Mouse (Mus musculus) heart, embryonic 11.5 days (tissue): ENCODE data around the gene Arl5c. TPM values are rescaled to one million over a fixed set of nuclear protein-coding genes. Genes with fewer than 3 reads are reported as not detected.

Experiments used
- ATAC-seq: fragments of 200-750 bp; cut with Nextera tagmentation; replicated peaks from 2 replicates; pipeline ENCODE4 v1.8.0; 2017; ENCODE audit warnings: moderate library complexity; ENCODE audit not compliant: insufficient number of reproducible peaks, low FRiP score, low TSS enrichment
- H3K27ac ChIP-seq: fragments of 300-500 bp; sonication (generic); 2 replicates; pipeline ENCODE4 v1.5.1; 2014; ENCODE audit warnings: mild to moderate bottlenecking, low read depth, low read length
- H3K27me3 ChIP-seq: fragments of 300-500 bp; sonication (generic); 2 replicates; pipeline ENCODE4 v1.6.1; 2014; ENCODE audit warnings: mild to moderate bottlenecking, low read length, mixed read lengths; ENCODE audit not compliant: control insufficient read depth, insufficient read depth
- H3K36me3 ChIP-seq: fragments of 300-500 bp; sonication (generic); 2 replicates; pipeline ENCODE4 v1.6.1; 2014; ENCODE audit warnings: mild to moderate bottlenecking, low read length, moderate library complexity, mixed read lengths; ENCODE audit not compliant: control insufficient read depth, insufficient read depth
- H3K4me1 ChIP-seq: fragments of 300-500 bp; sonication (generic); 2 replicates; pipeline ENCODE4 v1.6.1; 2014; ENCODE audit warnings: low read length; ENCODE audit not compliant: control insufficient read depth, insufficient read depth
- H3K4me2 ChIP-seq: fragments of 300-500 bp; sonication (generic); 2 replicates; pipeline ENCODE4 v1.6.1; 2014; ENCODE audit warnings: mild to moderate bottlenecking, moderate library complexity
- H3K4me3 ChIP-seq: fragments of 300-500 bp; sonication (generic); 2 replicates; pipeline ENCODE4 v1.5.1; 2014; ENCODE audit warnings: low read depth, low read length
- H3K9ac ChIP-seq: fragments of 300-500 bp; sonication (generic); 2 replicates; pipeline ENCODE4 v1.6.1; 2014; ENCODE audit warnings: mild to moderate bottlenecking, low read depth, low read length, moderate library complexity
- H3K9me3 ChIP-seq: fragments of 300-500 bp; sonication (generic); replicated peaks from 2 replicates; pipeline ENCODE4 v1.6.1; 2016; ENCODE audit warnings: low read length; ENCODE audit not compliant: control insufficient read depth
- WGBS: fragments of 180-500 bp; shearing (Covaris S2); extraction: QIAGEN DNeasy Blood & Tissue Kit; methylation state at CpG from one replicate; pipeline ENCODE4 v1.1.7; 2014; ENCODE audit not compliant: insufficient replicate concordance; 5-methylcytosine and 5-hydroxymethylcytosine counted together
- polyA plus RNA-seq: library from polyadenylated mRNA; unstranded; fragments of >200 nt; fragmentation: Nextera tagmentation; extraction: Ambion mirVana; gene quantifications from 2 replicates; pipeline ENCODE4 v1.2.1, GENCODE M21; 2014

The Arl5c gene
- polyA plus RNA-seq, 1 experiment from 2014 or later: 8.0 TPM

DNA sequence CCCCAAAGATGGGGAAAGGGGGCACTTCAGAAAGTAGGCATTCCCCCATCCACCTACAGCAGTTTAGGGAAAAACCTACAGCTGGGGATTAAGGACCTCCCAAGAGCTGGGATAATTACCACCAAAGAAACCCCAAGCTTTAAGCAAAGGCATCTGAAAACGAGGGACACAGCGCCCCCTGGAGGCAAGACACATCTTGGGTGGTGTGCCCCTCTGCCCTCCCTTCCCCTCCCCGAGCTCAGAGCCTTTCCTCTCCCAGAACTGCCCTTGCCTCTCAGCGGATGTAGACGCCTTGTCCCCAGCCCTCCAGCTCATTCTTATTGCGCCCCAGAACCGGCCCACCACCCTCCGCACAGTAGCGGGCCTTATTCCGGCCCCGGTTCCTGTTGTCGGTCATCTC lies 6.6 kb upstream of the Arl5c start:
- Histone ChIP-seq H3K4me3 (peak overlapping the region; percentile 30), H3K27ac (no peak overlapping the region), H3K9ac (no peak overlapping the region), H3K4me2 (peak overlapping the region; percentile 61), H3K27me3 (peaks cover 45% of the 10 kb centered on the region), H3K9me3 (no peaks in the 10 kb centered on the region), H3K4me1 (peaks cover 12% of the 10 kb centered on the region), H3K36me3 (peaks cover 4% of the 10 kb centered on the region; the same call in 1 of the 2 replicates)
- 5% methylated on average over 12 of the region's 12 CpGs for WGBS
- no peak for ATAC-seq

GRCm38 (mm10) chr11:98001986-98002385 lies 6.0 kb upstream of the Arl5c start:
- Histone ChIP-seq H3K27ac (no peak overlapping the region), H3K27me3 (peaks cover 48% of the 10 kb centered on the region), H3K9ac (no peak overlapping the region), H3K36me3 (peaks cover 4% of the 10 kb centered on the region; the same call in 1 of the 2 replicates), H3K4me2 (no peak overlapping the region; the same call in 1 of the 2 replicates), H3K4me1 (peaks cover 12% of the 10 kb centered on the region), H3K4me3 (no peak overlapping the region), H3K9me3 (no peaks in the 10 kb centered on the region)
- 57% methylated on average over 6 of the region's 6 CpGs for WGBS
- no peak for ATAC-seq

DNA sequence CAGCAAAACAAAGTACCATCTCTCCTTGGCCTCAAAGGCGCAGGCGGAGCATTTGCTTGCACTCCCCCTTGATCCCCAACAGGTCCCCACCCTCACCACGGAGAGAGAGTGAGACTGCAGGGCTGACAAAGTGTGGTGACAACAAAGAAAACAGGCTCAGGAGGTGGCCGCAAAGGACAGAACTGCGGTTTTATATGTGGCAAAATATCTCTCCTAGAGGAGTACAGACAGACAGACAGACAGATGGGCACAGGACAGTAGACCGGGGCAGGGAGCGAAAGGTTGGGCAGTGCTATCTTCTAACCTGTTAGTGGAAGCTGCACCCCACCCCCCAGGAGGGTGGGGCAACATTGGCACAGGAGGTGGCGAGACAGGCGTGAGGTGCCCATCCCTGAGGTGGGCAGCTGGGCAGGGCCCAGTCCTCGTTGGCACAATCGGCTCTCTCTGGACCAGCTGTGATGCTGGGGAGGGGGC lies 5.4 kb upstream of the Arl5c start:
- Histone ChIP-seq H3K4me3 (no peak overlapping the region), H3K36me3 (peaks cover 4% of the 10 kb centered on the region; the same call in 1 of the 2 replicates), H3K9me3 (no peaks in the 10 kb centered on the region), H3K4me1 (peaks cover 12% of the 10 kb centered on the region), H3K27ac (no peak overlapping the region), H3K4me2 (no peak overlapping the region), H3K9ac (no peak overlapping the region), H3K27me3 (peaks cover 52% of the 10 kb centered on the region)
- WGBS: 30% methylated on average over 11 of the region's 11 CpGs
- ATAC-seq: no peak

- Histone ChIP-seq H3K4me2 (no peak overlapping the region), H3K9me3 (no peaks in the 10 kb centered on the region), H3K9ac (no peak overlapping the region), H3K4me3 (no peak overlapping the region), H3K36me3 (peaks cover 4% of the 10 kb centered on the region; the same call in 1 of the 2 replicates), H3K27me3 (peaks cover 54% of the 10 kb centered on the region), H3K4me1 (peaks cover 13% of the 10 kb centered on the region), H3K27ac (no peak overlapping the region)
- no peak for ATAC-seq
- WGBS: 27% methylated on average over 7 of the region's 7 CpGs
These were observed 4.6 kb upstream of the Arl5c start for GRCm38 (mm10) chr11:98000378-98001140.

- 59% methylated on average over 5 of the region's 5 CpGs for WGBS
- peaks cover 18% of the 10 kb centered on the region for H3K4me1 ChIP-seq
- no peak overlapping the region for H3K4me2 ChIP-seq
These were observed 3.8 kb upstream of the Arl5c start for GRCm38 (mm10) chr11:97999748-98000147.

GRCm38 (mm10) chr11:97998898-97999608 lies 3.1 kb upstream of the Arl5c start:
- Histone ChIP-seq H3K4me3 (no peak overlapping the region), H3K9ac (no peak overlapping the region), H3K4me1 (peaks cover 17% of the 10 kb centered on the region), H3K27ac (no peak overlapping the region), H3K27me3 (peaks cover 47% of the 10 kb centered on the region), H3K36me3 (no peaks in the 10 kb centered on the region), H3K9me3 (no peaks in the 10 kb centered on the region), H3K4me2 (no peak overlapping the region)
- 50% methylated on average over 7 of the region's 7 CpGs for WGBS
- no peak for ATAC-seq

More at GRCm38 (mm10) chr11:97999748-98000147, 3.8 kb upstream of the Arl5c start:
- H3K9ac ChIP-seq: no peak overlapping the region
- H3K4me3 ChIP-seq: no peak overlapping the region
- no peaks in the 10 kb centered on the region for H3K9me3 ChIP-seq
- ATAC-seq: no peak
- H3K36me3 ChIP-seq: no peaks in the 10 kb centered on the region
- H3K27me3 ChIP-seq: peaks cover 49% of the 10 kb centered on the region
- no peak overlapping the region for H3K27ac ChIP-seq

DNA sequence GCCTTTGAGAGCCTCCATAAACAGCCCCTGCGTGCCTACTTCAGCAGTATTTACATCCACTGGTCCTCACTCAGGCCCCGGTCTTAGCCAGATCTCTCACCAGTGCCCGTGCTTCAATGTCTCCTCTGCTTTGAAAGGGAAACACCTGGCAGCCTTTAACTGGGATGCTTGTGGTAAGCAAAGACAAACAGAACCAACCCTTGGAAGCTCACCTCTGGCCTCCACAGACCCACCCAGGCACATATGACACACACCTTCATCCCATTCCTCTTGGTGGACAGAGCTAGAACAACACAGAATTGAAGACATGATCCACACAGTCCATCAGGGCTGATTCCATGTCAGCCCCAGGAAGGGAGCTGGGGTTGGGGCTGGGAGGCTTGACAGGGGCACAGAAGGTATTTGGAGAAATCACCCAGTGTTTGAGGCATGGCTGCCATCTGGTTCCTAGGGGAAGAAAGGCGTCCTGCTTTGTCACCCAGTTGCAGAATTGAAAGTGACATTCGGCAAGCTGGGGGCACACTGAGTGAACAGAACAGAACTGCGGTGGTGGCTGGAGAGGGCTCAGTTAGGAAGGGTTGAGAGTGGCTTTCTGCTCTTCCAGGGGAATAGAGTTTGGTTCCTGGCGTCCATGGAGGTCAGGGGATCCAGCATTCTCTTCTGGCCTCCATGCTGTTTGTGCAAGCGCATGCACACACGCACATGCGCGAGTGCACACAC lies 2.3 kb upstream of the Arl5c start:
- Histone ChIP-seq H3K36me3 (no peaks in the 10 kb centered on the region), H3K27me3 (peaks cover 45% of the 10 kb centered on the region), H3K4me1 (peaks cover 13% of the 10 kb centered on the region), H3K4me2 (no peak overlapping the region), H3K27ac (no peak overlapping the region), H3K4me3 (no peak overlapping the region), H3K9me3 (no peaks in the 10 kb centered on the region), H3K9ac (no peak overlapping the region)
- ATAC-seq: no peak
- WGBS: 77% methylated on average over 11 of the region's 11 CpGs

DNA sequence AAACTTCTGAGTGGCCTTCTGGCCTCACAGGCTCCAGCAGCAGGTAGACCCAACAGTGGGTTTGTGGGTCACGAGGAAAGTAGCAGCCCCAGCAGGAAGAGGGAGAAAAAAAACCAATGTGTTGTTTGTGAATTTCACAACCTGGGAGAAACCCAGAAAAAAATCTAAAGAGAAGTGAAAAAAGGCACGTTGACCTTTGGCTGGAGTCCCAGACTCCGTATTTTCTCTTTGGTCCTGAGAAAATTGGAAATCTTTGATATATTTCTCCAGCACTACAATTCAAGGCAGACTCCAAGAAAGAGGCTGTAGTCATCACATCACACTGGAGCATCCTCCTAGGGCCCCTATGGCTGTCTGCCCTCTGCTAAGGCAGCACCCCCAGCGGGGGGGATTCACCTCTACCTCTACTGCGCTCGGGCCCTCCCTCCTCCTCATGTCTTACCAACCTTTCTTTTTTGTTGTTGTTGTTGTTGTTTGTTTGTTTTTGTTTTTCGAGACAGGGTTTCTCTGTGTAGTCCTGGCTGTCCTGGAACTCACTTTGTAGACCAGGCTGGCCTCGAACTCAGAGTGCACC lies 1.5 kb upstream of the Arl5c start:
- no peaks in the 10 kb centered on the region for H3K9me3 ChIP-seq
- no peak overlapping the region for H3K9ac ChIP-seq
- no peak overlapping the region for H3K4me2 ChIP-seq
- no peak overlapping the region for H3K27ac ChIP-seq
- peaks cover 40% of the 10 kb centered on the region for H3K27me3 ChIP-seq
- 68% methylated on average over 8 of the region's 8 CpGs for WGBS
- H3K4me1 ChIP-seq: peaks cover 7% of the 10 kb centered on the region
- H3K36me3 ChIP-seq: no peaks in the 10 kb centered on the region
- ATAC-seq: no peak
- no peak overlapping the region for H3K4me3 ChIP-seq
